Mouse (Mus musculus) lung, postnatal 0 days (tissue): ENCODE measurements around the gene Map4k5. TPM values are rescaled to one million over a fixed set of nuclear protein-coding genes. Genes with fewer than 3 reads are reported as not detected.

Source experiments
- ATAC-seq: fragments of 200-750 bp; cut with Nextera tagmentation; 2 replicates; pipeline ENCODE4 v1.8.0; 2017; ENCODE audit warnings: moderate library complexity
- DNase-seq: peaks from one replicate; pipeline ENCODE4 v3.0.0-alpha.2; 2016; ENCODE audit warnings: low spot score
- H3K27ac ChIP-seq: fragments of 300-500 bp; sonication (generic); 2 replicates; pipeline ENCODE4 v1.5.1; 2014; ENCODE audit warnings: antibody characterized with exemption, mild to moderate bottlenecking, low read length, mixed read lengths
- H3K27me3 ChIP-seq: fragments of 300-500 bp; sonication (generic); replicated peaks from 2 replicates; pipeline ENCODE4 v1.6.1; 2014; ENCODE audit warnings: low read length, mixed read lengths; ENCODE audit not compliant: insufficient read depth
- H3K36me3 ChIP-seq: fragments of 300-500 bp; sonication (generic); 2 replicates; pipeline ENCODE4 v1.6.1; 2014; ENCODE audit warnings: low read length, mixed read lengths; ENCODE audit not compliant: insufficient read depth
- H3K4me1 ChIP-seq: fragments of 300-500 bp; sonication (generic); 2 replicates; pipeline ENCODE4 v1.6.1; 2014; ENCODE audit warnings: antibody characterized with exemption, low read depth, low read length, mixed read lengths; ENCODE audit not compliant: insufficient read depth
- H3K4me2 ChIP-seq: fragments of 300-500 bp; sonication (generic); replicated peaks from 2 replicates; pipeline ENCODE4 v1.6.1; 2014; ENCODE audit warnings: low read depth, mild to moderate bottlenecking, low read length, moderate library complexity, mixed read lengths
- H3K4me3 ChIP-seq: fragments of 300-500 bp; sonication (generic); 2 replicates; pipeline ENCODE4 v1.5.1; 2014; ENCODE audit warnings: low read depth, low read length
- H3K9ac ChIP-seq: fragments of 300-500 bp; sonication (generic); replicated peaks from 2 replicates; pipeline ENCODE4 v1.6.1; 2014; ENCODE audit warnings: low read depth, mild to moderate bottlenecking
- H3K9me3 ChIP-seq: fragments of 300-500 bp; sonication (generic); 2 replicates; pipeline ENCODE4 v1.6.1; 2016; ENCODE audit warnings: low read length, mixed read lengths
- CTCF ChIP-seq: IDR thresholded peaks from 2 replicates; pipeline ENCODE4 v1.5.1; 2016; ENCODE audit warnings: antibody characterized with exemption, mild to moderate bottlenecking
- EP300 ChIP-seq: IDR thresholded peaks from 2 replicates; pipeline ENCODE4 v1.6.1; 2016; ENCODE audit warnings: antibody characterized with exemption, mild to moderate bottlenecking, control low read depth
- WGBS: fragments of 180-500 bp; shearing (Covaris S2); extraction: QIAGEN DNeasy Blood & Tissue Kit; methylation state at CpG from one replicate; pipeline ENCODE4 v1.1.7; 2014; 5-methylcytosine and 5-hydroxymethylcytosine counted together
- polyA plus RNA-seq: library from polyadenylated mRNA; unstranded; fragments of >200 nt; fragmentation: Nextera tagmentation; extraction: Ambion mirVana; gene quantifications from 2 replicates; pipeline ENCODE4 v1.2.1, GENCODE M21; 2015

Gene Map4k5
- polyA plus RNA-seq, 1 experiment from 2014 or later = 20.6 TPM

GRCm38 (mm10) chr12:69864164-69864692 is 28.8 kb downstream of the Map4k5 start:
- H3K27ac ChIP-seq = no peak overlapping the region
- H3K9me3 ChIP-seq = no peaks in the 10 kb centered on the region
- ATAC-seq (no peak), DNase-seq (peak; percentile 8)
- no peak overlapping the region for H3K4me2 ChIP-seq
- no peak overlapping the region for H3K9ac ChIP-seq
- H3K27me3 ChIP-seq = no peaks in the 10 kb centered on the region
- no peak for TF ChIP-seq CTCF
- TF ChIP-seq EP300 = no peak
- H3K4me3 ChIP-seq = no peak overlapping the region
- WGBS = 43% methylated on average over 4 of the region's 4 CpGs
- H3K4me1 ChIP-seq = no peaks in the 10 kb centered on the region
- H3K36me3 ChIP-seq = no peaks in the 10 kb centered on the region

DNA sequence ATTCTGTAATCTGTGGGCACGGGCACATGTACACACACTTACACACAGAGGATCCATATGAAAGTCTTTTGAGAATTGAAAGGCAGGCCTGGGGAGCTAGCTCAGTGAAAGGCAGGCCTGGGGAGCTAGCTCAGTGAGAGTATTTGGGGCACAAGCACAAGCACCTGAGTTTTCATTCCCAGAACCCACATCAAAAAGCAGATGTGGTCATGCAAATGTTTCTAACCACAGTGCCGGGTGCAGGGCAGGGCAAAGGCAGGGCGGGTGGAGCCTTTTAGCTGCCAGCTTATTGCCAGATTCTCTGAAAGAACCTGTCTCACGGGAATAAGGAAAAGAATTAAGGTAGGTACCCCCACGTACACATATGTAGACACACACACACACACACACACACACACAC is 29.5 kb downstream of the Map4k5 start:
- Histone ChIP-seq H3K4me3 (no peak overlapping the region), H3K36me3 (no peaks in the 10 kb centered on the region), H3K4me1 (no peaks in the 10 kb centered on the region), H3K9me3 (no peaks in the 10 kb centered on the region), H3K4me2 (no peak overlapping the region), H3K9ac (no peak overlapping the region), H3K27ac (no peak overlapping the region), H3K27me3 (no peaks in the 10 kb centered on the region)
- 72% methylated on average over 5 of the region's 5 CpGs for WGBS
- DNase-seq = no peak
- ATAC-seq = no peak
- no peak for TF ChIP-seq EP300
- TF ChIP-seq CTCF = no peak

GRCm38 (mm10) chr12:69858847-69859246 is 34.2 kb downstream of the Map4k5 start:
- H3K4me2 ChIP-seq = no peak overlapping the region
- H3K4me3 ChIP-seq = no peak overlapping the region
- H3K4me1 ChIP-seq = no peaks in the 10 kb centered on the region
- ATAC-seq (no peak), DNase-seq (no peak)
- H3K27me3 ChIP-seq = no peaks in the 10 kb centered on the region
- TF ChIP-seq EP300 (no peak), CTCF (no peak)
- no peak overlapping the region for H3K27ac ChIP-seq
- H3K9ac ChIP-seq = no peak overlapping the region
- 79% methylated on average over 4 of the region's 4 CpGs for WGBS
- H3K36me3 ChIP-seq = no peaks in the 10 kb centered on the region
- H3K9me3 ChIP-seq = no peaks in the 10 kb centered on the region

GRCm38 (mm10) chr12:69857597-69857996 is 35.4 kb downstream of the Map4k5 start:
- H3K27me3 ChIP-seq = no peaks in the 10 kb centered on the region
- H3K27ac ChIP-seq = no peak overlapping the region

GRCm38 (mm10) chr12:69856398-69856797 is 36.6 kb downstream of the Map4k5 start:
- DNase-seq (no peak), ATAC-seq (no peak)
- Histone ChIP-seq H3K27me3 (no peaks in the 10 kb centered on the region), H3K4me2 (no peak overlapping the region), H3K4me1 (no peaks in the 10 kb centered on the region), H3K27ac (no peak overlapping the region), H3K4me3 (no peak overlapping the region), H3K9ac (no peak overlapping the region), H3K36me3 (no peaks in the 10 kb centered on the region), H3K9me3 (no peaks in the 10 kb centered on the region)
- TF ChIP-seq EP300 (no peak), CTCF (no peak)
- WGBS = 93% methylated on average over 10 of the region's 10 CpGs

More at GRCm38 (mm10) chr12:69857597-69857996, 35.4 kb downstream of the Map4k5 start:
- no peak for ATAC-seq
- Histone ChIP-seq H3K4me1 (no peaks in the 10 kb centered on the region), H3K4me3 (no peak overlapping the region), H3K36me3 (no peaks in the 10 kb centered on the region), H3K4me2 (no peak overlapping the region), H3K9me3 (no peaks in the 10 kb centered on the region), H3K9ac (no peak overlapping the region)
- no peak for TF ChIP-seq EP300
- no peak for TF ChIP-seq CTCF
- WGBS = 96% methylated on average over 2 of the region's 2 CpGs
- DNase-seq = no peak

DNA sequence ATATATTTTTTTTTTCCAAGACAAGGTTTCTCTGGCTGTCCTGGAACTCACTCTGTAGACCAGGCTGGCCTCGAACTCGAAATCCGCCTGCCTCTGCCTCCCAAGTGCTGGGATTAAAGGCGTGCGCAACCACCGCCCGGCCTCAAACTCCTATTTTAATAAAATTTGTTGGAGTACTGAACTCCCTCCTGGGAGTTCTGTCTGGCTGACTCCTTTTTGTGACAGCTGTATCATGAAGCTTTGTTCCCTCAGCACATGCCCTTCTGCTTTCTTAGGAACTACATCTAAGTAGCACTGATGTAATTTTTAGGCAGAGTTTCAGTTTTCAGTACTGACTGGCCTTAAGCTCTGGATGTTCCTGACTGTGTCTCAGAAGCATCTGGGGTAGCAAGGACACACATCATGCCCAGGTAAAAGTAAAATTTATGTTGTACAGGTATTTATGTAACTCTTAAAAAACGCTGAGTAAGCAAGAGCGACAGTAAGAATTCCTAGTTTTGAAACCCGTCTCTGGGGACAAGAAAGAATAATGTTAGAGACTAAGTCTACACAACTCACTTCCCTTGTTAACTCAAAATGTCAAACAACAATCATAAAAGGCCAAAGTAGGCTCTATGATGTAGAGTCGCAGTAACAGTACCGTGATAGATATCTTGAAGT is 37.2 kb downstream of the Map4k5 start:
- no peak overlapping the region for H3K4me3 ChIP-seq
- ATAC-seq = no peak
- no peaks in the 10 kb centered on the region for H3K27me3 ChIP-seq
- no peak for DNase-seq
- TF ChIP-seq CTCF (no peak), EP300 (no peak)
- no peaks in the 10 kb centered on the region for H3K4me1 ChIP-seq
- H3K36me3 ChIP-seq = no peaks in the 10 kb centered on the region
- no peaks in the 10 kb centered on the region for H3K9me3 ChIP-seq
- H3K27ac ChIP-seq = no peak overlapping the region
- no peak overlapping the region for H3K4me2 ChIP-seq
- no peak overlapping the region for H3K9ac ChIP-seq
- WGBS = 92% methylated on average over 12 of the region's 12 CpGs

DNA sequence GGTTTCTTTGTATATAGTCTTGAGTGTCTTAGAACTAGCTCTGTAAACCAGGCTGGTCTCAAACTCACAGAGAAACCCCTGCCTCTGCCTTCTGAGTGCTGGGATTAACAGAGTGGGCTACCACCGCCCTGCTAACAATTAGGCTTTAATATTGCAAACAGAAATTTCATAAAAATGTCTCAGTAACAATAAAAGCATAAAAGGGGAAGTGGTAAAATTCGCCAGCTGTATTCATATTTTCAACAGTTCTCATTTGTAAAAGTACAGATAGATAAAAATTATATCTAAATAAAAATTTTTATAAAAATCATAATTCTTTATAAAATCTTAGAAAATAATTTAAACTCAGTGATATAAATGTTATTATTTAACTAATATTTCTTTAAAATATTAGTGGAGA is 39.1 kb downstream of the Map4k5 start:
- Histone ChIP-seq H3K4me2 (no peak overlapping the region), H3K4me1 (no peaks in the 10 kb centered on the region), H3K36me3 (peaks cover 6% of the 10 kb centered on the region; the same call in 1 of the 2 replicates), H3K9me3 (no peaks in the 10 kb centered on the region), H3K9ac (no peak overlapping the region), H3K27ac (no peak overlapping the region), H3K4me3 (no peak overlapping the region), H3K27me3 (no peaks in the 10 kb centered on the region)
- DNase-seq = no peak
- WGBS = 86% methylated on average over 2 of the region's 2 CpGs
- no peak for ATAC-seq
- no peak for TF ChIP-seq EP300
